Mouse (Mus musculus) MEL (cell line): ENCODE measurements around the gene Fam155a. TPM values are rescaled to one million over a fixed set of nuclear protein-coding genes. Genes with fewer than 3 reads are reported as not detected.
"Not testable (repeated sequence)": the region's sequence is repeated elsewhere in the genome, so short reads cannot be mapped to it uniquely, and the experiment has no call there.

ENCODE experiments used
- DNase-seq: peaks from one replicate; pipeline ENCODE4 v3.0.0; 2011; ENCODE audit warnings: low read depth, low spot score
- H3K27ac ChIP-seq: 2 replicates; pipeline ENCODE4 v1.5.1; 2012; ENCODE audit warnings: low read depth, mild to moderate bottlenecking, control low read depth, low read length, moderate library complexity; ENCODE audit not compliant: control insufficient read depth
- H3K27me3 ChIP-seq, 2 experiments: fragments of 150-350 bp in 1 of 2; sonication (generic) in 1 of 2; 2 replicates each; pipeline ENCODE4 v1.6.1; 2012; ENCODE audit warnings: low read length in 2 of 2, mild to moderate bottlenecking in 2 of 2, improper control_type of control experiment in 1 of 2, moderate library complexity in 1 of 2; ENCODE audit not compliant: insufficient read depth in 2 of 2, control insufficient read depth in 1 of 2
- H3K36me3 ChIP-seq, 2 experiments: 2 replicates each; pipeline ENCODE4 v1.6.1; 2012 to 2014; ENCODE audit warnings: low read length in 2 of 2, improper control_type of control experiment in 1 of 2, inconsistent platforms in 1 of 2, mild to moderate bottlenecking in 1 of 2; ENCODE audit not compliant: insufficient read depth in 2 of 2, control insufficient read depth in 1 of 2
- H3K4me1 ChIP-seq, 2 experiments: fragments of 150-350 bp in 1 of 2; sonication (generic) in 1 of 2; 2 replicates each; pipeline ENCODE4 v1.6.1; 2012; ENCODE audit warnings: low read length in 2 of 2, improper control_type of control experiment in 1 of 2, mild to moderate bottlenecking in 1 of 2; ENCODE audit not compliant: insufficient read depth in 2 of 2, control insufficient read depth in 1 of 2
- H3K4me3 ChIP-seq, 2 experiments: fragments of 150-350 bp in 1 of 2; sonication (generic) in 1 of 2; 2 replicates each; pipeline ENCODE4 v1.5.1; 2012; ENCODE audit warnings: low read depth in 2 of 2, low read length in 2 of 2, mild to moderate bottlenecking in 2 of 2, moderate library complexity in 2 of 2, control low read depth in 1 of 2, improper control_type of control experiment in 1 of 2; ENCODE audit not compliant: control insufficient read depth in 1 of 2, insufficient read depth in 1 of 2
- H3K79me2 ChIP-seq: 2 replicates; pipeline ENCODE4 v1.6.1; 2012; ENCODE audit warnings: mild to moderate bottlenecking, low read length, moderate library complexity; ENCODE audit not compliant: control insufficient read depth, poor library complexity, insufficient read depth
- H3K9ac ChIP-seq: 2 replicates; pipeline ENCODE4 v1.6.1; 2012; ENCODE audit warnings: low read depth, mild to moderate bottlenecking, control low read depth, low read length, moderate library complexity; ENCODE audit not compliant: control insufficient read depth, poor library complexity, severe bottlenecking
- H3K9me3 ChIP-seq: fragments of 150-350 bp; sonication (generic); replicated peaks from 2 replicates; pipeline ENCODE4 v1.6.1; 2012; ENCODE audit warnings: mild to moderate bottlenecking, low read length, improper control_type of control experiment, moderate library complexity; ENCODE audit not compliant: insufficient read depth
- BHLHE40 ChIP-seq: IDR thresholded peaks from 2 replicates; pipeline ENCODE4 v1.6.1; 2012; ENCODE audit warnings: low read depth, mild to moderate bottlenecking, inconsistent platforms, low read length, improper control_type of control experiment, borderline replicate concordance
- CHD2 ChIP-seq: IDR thresholded peaks from 2 replicates; pipeline ENCODE4 v1.6.1; 2011; ENCODE audit warnings: low read length, improper control_type of control experiment
- E2F4 ChIP-seq: IDR thresholded peaks from 2 replicates; pipeline ENCODE4 v1.6.1; 2011; ENCODE audit warnings: low read depth, low read length, improper control_type of control experiment, borderline replicate concordance
- ELF1 ChIP-seq: IDR thresholded peaks from 2 replicates; pipeline ENCODE4 v1.6.1; 2014; ENCODE audit warnings: low read depth, mild to moderate bottlenecking, inconsistent platforms, low read length, improper control_type of control experiment, moderate library complexity
- ETS1 ChIP-seq: IDR thresholded peaks from 2 replicates; pipeline ENCODE4 v1.6.1; 2012; ENCODE audit warnings: low read depth, mild to moderate bottlenecking, inconsistent platforms, low read length, improper control_type of control experiment, moderate library complexity
- GABPA ChIP-seq: IDR thresholded peaks from 2 replicates; pipeline ENCODE4 v1.6.1; 2012; ENCODE audit warnings: low read depth, mild to moderate bottlenecking, inconsistent platforms, low read length, improper control_type of control experiment, moderate library complexity
- GATA1 ChIP-seq: IDR thresholded peaks from 2 replicates; pipeline ENCODE4 v1.6.1; 2011; ENCODE audit warnings: low read depth, low read length, improper control_type of control experiment
- HCFC1 ChIP-seq: IDR thresholded peaks from 2 replicates; pipeline ENCODE4 v1.6.1; 2012; ENCODE audit warnings: low read depth, mild to moderate bottlenecking, inconsistent platforms, low read length, improper control_type of control experiment, moderate library complexity
- KAT2A ChIP-seq: conservative IDR thresholded peaks from 2 replicates; pipeline ENCODE4 v1.6.1; 2012; ENCODE audit warnings: low read depth, low read length, improper control_type of control experiment, inconsistent platforms
- MAFK ChIP-seq: IDR thresholded peaks from 2 replicates; pipeline ENCODE4 v1.6.1; 2011; ENCODE audit warnings: low read depth, mild to moderate bottlenecking, low read length, improper control_type of control experiment, borderline replicate concordance
- MAX ChIP-seq: IDR thresholded peaks from 2 replicates; pipeline ENCODE4 v1.6.1; 2011; ENCODE audit warnings: low read length, improper control_type of control experiment
- MYB ChIP-seq: IDR thresholded peaks from 2 replicates; pipeline ENCODE4 v1.6.1; 2011; ENCODE audit warnings: mild to moderate bottlenecking, low read depth, low read length, improper control_type of control experiment
- NRF1 ChIP-seq: IDR thresholded peaks from 2 replicates; pipeline ENCODE4 v1.6.1; 2014; ENCODE audit warnings: low read depth, mild to moderate bottlenecking, inconsistent platforms, low read length, improper control_type of control experiment, moderate library complexity; ENCODE audit not compliant: poor library complexity, insufficient read depth, severe bottlenecking
- POLR2A ChIP-seq, 2 experiments: IDR thresholded peaks; 2 replicates each; pipeline ENCODE4 v1.6.1; 2011 to 2012; ENCODE audit warnings: low read length in 2 of 2, mild to moderate bottlenecking in 2 of 2, control low read depth in 1 of 2, improper control_type of control experiment in 1 of 2, low read depth in 1 of 2, moderate library complexity in 1 of 2; ENCODE audit not compliant: control insufficient read depth in 1 of 2, insufficient read depth in 1 of 2, poor library complexity in 1 of 2
- POLR2AphosphoS2 ChIP-seq: IDR thresholded peaks from 2 replicates; pipeline ENCODE4 v1.6.1; 2011; ENCODE audit warnings: low read length, improper control_type of control experiment
- RCOR1 ChIP-seq: IDR thresholded peaks from 2 replicates; pipeline ENCODE4 v1.6.1; 2012; ENCODE audit warnings: low read depth, mild to moderate bottlenecking, inconsistent platforms, low read length, improper control_type of control experiment
- SMC3 ChIP-seq: IDR thresholded peaks from 2 replicates; pipeline ENCODE4 v1.6.1; 2011; ENCODE audit warnings: low read depth, low read length, improper control_type of control experiment
- TAL1 ChIP-seq: IDR thresholded peaks from 2 replicates; pipeline ENCODE4 v1.6.1; 2012; ENCODE audit warnings: mild to moderate bottlenecking, inconsistent platforms, low read length, moderate library complexity, mixed read lengths
- TBP ChIP-seq: IDR thresholded peaks from 2 replicates; pipeline ENCODE4 v1.8.0; 2011; ENCODE audit warnings: low read depth, low read length, improper control_type of control experiment
- TCF12 ChIP-seq: IDR thresholded peaks from 2 replicates; pipeline ENCODE4 v1.6.1; 2014; ENCODE audit warnings: low read depth, mild to moderate bottlenecking, inconsistent platforms, low read length, improper control_type of control experiment, moderate library complexity
- UBTF ChIP-seq: IDR thresholded peaks from 2 replicates; pipeline ENCODE4 v1.6.1; 2012; ENCODE audit warnings: low read depth, mild to moderate bottlenecking, inconsistent platforms, low read length, improper control_type of control experiment, moderate library complexity, borderline replicate concordance; ENCODE audit not compliant: insufficient read depth
- USF1 ChIP-seq: IDR thresholded peaks from 2 replicates; pipeline ENCODE4 v1.6.1; 2014; ENCODE audit warnings: low read depth, mild to moderate bottlenecking, inconsistent platforms, low read length, improper control_type of control experiment, moderate library complexity
- ZC3H11A ChIP-seq: IDR thresholded peaks from 2 replicates; pipeline ENCODE4 v1.6.1; 2012; ENCODE audit warnings: low read depth, mild to moderate bottlenecking, inconsistent platforms, low read length, improper control_type of control experiment
- ZNF384 ChIP-seq: IDR thresholded peaks from 2 replicates; pipeline ENCODE4 v1.6.1; 2012; ENCODE audit warnings: low read depth, mild to moderate bottlenecking, inconsistent platforms, low read length, improper control_type of control experiment
- polyA plus RNA-seq, 2 experiments: library from polyadenylated mRNA; stranded (reverse) in 1 of 2; unstranded in 1 of 2; fragments of >175 nt in 1 of 2; fragments of >200 nt in 1 of 2; gene quantifications; 2 replicates each; pipeline versions ENCODE4 v1.2.1 to v1.2.4; 2012; ENCODE audit warnings: low replicate concordance in 2 of 2, low read depth in 1 of 2; ENCODE audit not compliant: insufficient read length in 2 of 2, insufficient read depth in 1 of 2, missing spikeins in 1 of 2
- total RNA-seq: library from RNA; depleted of rRNA; stranded (reverse); fragments of 300-350 nt; gene quantifications from 2 replicates; pipeline ENCODE4 v1.2.3, GENCODE M21; 2012

The Fam155a gene
- total and polyA plus RNA-seq, 3 experiments = not detected

- TF ChIP-seq MAFK (no peak), SMC3 (no peak), POLR2AphosphoS2 (no peak), TBP (no peak), RCOR1 (no peak), TAL1 (no peak), ZNF384 (no peak), GATA1 (no peak), NRF1 (no peak), ZC3H11A (no peak), E2F4 (no peak), CHD2 (no peak), ETS1 (no peak), USF1 (no peak), POLR2A (IDR thresholded peaks at IDR 0.05; ENCODE audit: control insufficient read depth in 1 of 2, insufficient read depth in 1 of 2, low read depth in 1 of 2, low read length in 2 of 2, poor library complexity in 1 of 2) (no peak), UBTF (no peak), ELF1 (no peak)
- TF ChIP-seq, all 39 proteins: peak for 0
- H3K9me3 ChIP-seq = no peaks in the 10 kb centered on the region
- H3K4me3 ChIP-seq = no peak overlapping the region
- no peak overlapping the region for H3K9ac ChIP-seq
- no peaks in the 10 kb centered on the region for H3K36me3 ChIP-seq
- no peak overlapping the region for H3K27ac ChIP-seq
- H3K27me3 ChIP-seq = no peaks in the 10 kb centered on the region
- no peaks in the 10 kb centered on the region for H3K79me2 ChIP-seq
- no peak for DNase-seq
- H3K4me1 ChIP-seq = no peaks in the 10 kb centered on the region
Observed at GRCm38 (mm10) chr8:9692370-9692769, 78.6 kb downstream of the Fam155a start.

- not testable (repeated sequence) for DNase-seq, H3K9me3 ChIP-seq, H3K27ac ChIP-seq, H3K4me3 ChIP-seq, H3K27me3 ChIP-seq, H3K9ac ChIP-seq, H3K4me1 ChIP-seq, H3K36me3 ChIP-seq, H3K79me2 ChIP-seq
Observed at GRCm38 (mm10) chr8:9660014-9660413, 110.9 kb downstream of the Fam155a start.

GRCm38 (mm10) chr8:9656901-9657300 lies 114.1 kb downstream of the Fam155a start:
- Histone ChIP-seq H3K4me3 (no peak overlapping the region), H3K79me2 (no peaks in the 10 kb centered on the region), H3K36me3 (no peaks in the 10 kb centered on the region), H3K4me1 (no peaks in the 10 kb centered on the region), H3K27me3 (no peaks in the 10 kb centered on the region), H3K9me3 (no peaks in the 10 kb centered on the region), H3K9ac (no peak overlapping the region), H3K27ac (no peak overlapping the region)
- no peak for DNase-seq
- TF ChIP-seq GABPA (no peak), BHLHE40 (no peak), MYB (no peak), TCF12 (no peak), KAT2A (no peak), HCFC1 (no peak), NRF1 (no peak), ZC3H11A (no peak), MAX (no peak), CHD2 (no peak)
